Mouse (Mus musculus): ENCODE measurements around the gene Creb3l2. TPM values are rescaled to one million over a fixed set of nuclear protein-coding genes. Genes with fewer than 3 reads are reported as not detected.

Creb3l2 gene
- total RNA-seq, 2 experiments from 2014 or later = 6.2 to 8.1 TPM

- Histone ChIP-seq H3K27ac (no peak overlapping the region), H3K4me3 (no peak overlapping the region)
- intact Hi-C loops (cut with DNase I) = no loop called here
- no peak for DNase-seq (ENCODE audit: extremely low spot score in 1 of 2, low spot score in 2 of 2)
- no peak for TF ChIP-seq CTCF (IDR thresholded peaks at IDR 0.05)
Measured at GRCm38 (mm10) chr6:37423386-37423785, 18.6 kb downstream of the Creb3l2 start.

- intact Hi-C loops (cut with DNase I) = no loop called here
- no peak for TF ChIP-seq CTCF (IDR thresholded peaks at IDR 0.05)
- Histone ChIP-seq H3K27ac (no peak overlapping the region), H3K4me3 (no peak overlapping the region)
- no peak for DNase-seq (ENCODE audit: extremely low spot score in 1 of 2, low spot score in 2 of 2)
Measured at GRCm38 (mm10) chr6:37421124-37421523, 20.8 kb downstream of the Creb3l2 start.

- peak overlapping the region; percentile 93 for H3K27ac ChIP-seq
- no peak for TF ChIP-seq CTCF (IDR thresholded peaks at IDR 0.05)
- DNase-seq (ENCODE audit: extremely low spot score in 1 of 2, low spot score in 2 of 2) = peak; percentile 85
- intact Hi-C loops (cut with DNase I) = loop anchor here (2.0 kb wide), 1 partner anchor 21 kb away; no protein-coding TSS in a partner anchor
- peak overlapping the region; percentile 29 for H3K4me3 ChIP-seq
Measured at GRCm38 (mm10) chr6:37419445-37419941, 22.5 kb downstream of the Creb3l2 start.

GRCm38 (mm10) chr6:37418931-37419330 lies 23.0 kb downstream of the Creb3l2 start:
- DNase-seq (ENCODE audit: extremely low spot score in 1 of 2, low spot score in 2 of 2) = peak in 1 of 2 experiments; percentile 24
- Histone ChIP-seq H3K4me3 (no peak overlapping the region), H3K27ac (peak overlapping the region; percentile 93)
- TF ChIP-seq CTCF (IDR thresholded peaks at IDR 0.05) = no peak
- intact Hi-C loops (cut with DNase I) = loop anchor here (2.0 kb wide), 1 partner anchor 22 kb away; no protein-coding TSS in a partner anchor

- no peak for TF ChIP-seq CTCF (IDR thresholded peaks at IDR 0.05)
- no peak for DNase-seq (ENCODE audit: extremely low spot score in 1 of 2, low spot score in 2 of 2)
- no peak overlapping the region for H3K27ac ChIP-seq
- intact Hi-C loops (cut with DNase I) = no loop called here
- no peak overlapping the region for H3K4me3 ChIP-seq
Measured at GRCm38 (mm10) chr6:37416743-37417142, 25.2 kb downstream of the Creb3l2 start.

GRCm38 (mm10) chr6:37415505-37415904 lies 26.4 kb downstream of the Creb3l2 start:
- H3K4me3 ChIP-seq = no peak overlapping the region
- no peak overlapping the region for H3K27ac ChIP-seq
- DNase-seq (ENCODE audit: extremely low spot score in 1 of 2, low spot score in 2 of 2) = no peak
- TF ChIP-seq CTCF (IDR thresholded peaks at IDR 0.05) = no peak
- intact Hi-C loops (cut with DNase I) = no loop called here

GRCm38 (mm10) chr6:37415034-37415433 lies 26.9 kb downstream of the Creb3l2 start:
- Histone ChIP-seq H3K27ac (no peak overlapping the region), H3K4me3 (no peak overlapping the region)
- intact Hi-C loops (cut with DNase I) = no loop called here
- TF ChIP-seq CTCF (IDR thresholded peaks at IDR 0.05) = no peak
- DNase-seq (ENCODE audit: extremely low spot score in 1 of 2, low spot score in 2 of 2) = no peak

- no peak overlapping the region for H3K4me3 ChIP-seq
- TF ChIP-seq CTCF (IDR thresholded peaks at IDR 0.05) = no peak
- no peak for DNase-seq (ENCODE audit: extremely low spot score in 1 of 2, low spot score in 2 of 2)
- intact Hi-C loops (cut with DNase I) = no loop called here
- no peak overlapping the region for H3K27ac ChIP-seq
Measured at GRCm38 (mm10) chr6:37414576-37414975, 27.4 kb downstream of the Creb3l2 start.

GRCm38 (mm10) chr6:37411696-37412095 lies 30.2 kb downstream of the Creb3l2 start:
- H3K4me3 ChIP-seq = no peak overlapping the region
- no peak for DNase-seq (ENCODE audit: extremely low spot score in 1 of 2, low spot score in 2 of 2)
- no peak for TF ChIP-seq CTCF (IDR thresholded peaks at IDR 0.05)
- intact Hi-C loops (cut with DNase I) = no loop called here
- no peak overlapping the region for H3K27ac ChIP-seq

- intact Hi-C loops (cut with DNase I) = no loop called here
- Histone ChIP-seq H3K4me3 (no peak overlapping the region), H3K27ac (no peak overlapping the region)
- no peak for TF ChIP-seq CTCF (IDR thresholded peaks at IDR 0.05)
- no peak for DNase-seq (ENCODE audit: extremely low spot score in 1 of 2, low spot score in 2 of 2)
Measured at GRCm38 (mm10) chr6:37409829-37410228, 32.1 kb downstream of the Creb3l2 start.

GRCm38 (mm10) chr6:37407876-37408275 lies 34.1 kb downstream of the Creb3l2 start:
- no peak for TF ChIP-seq CTCF (IDR thresholded peaks at IDR 0.05)
- no peak overlapping the region for H3K27ac ChIP-seq
- no peak for DNase-seq (ENCODE audit: extremely low spot score in 1 of 2, low spot score in 2 of 2)
- intact Hi-C loops (cut with DNase I) = no loop called here
- H3K4me3 ChIP-seq = no peak overlapping the region

- intact Hi-C loops (cut with DNase I) = no loop called here
Measured at GRCm38 (mm10) chr6:37406903-37407302, 35.0 kb downstream of the Creb3l2 start.

GRCm38 (mm10) chr6:37406018-37406417 lies 35.9 kb downstream of the Creb3l2 start:
- no peak for DNase-seq (ENCODE audit: extremely low spot score in 1 of 2, low spot score in 2 of 2)
- Histone ChIP-seq H3K27ac (no peak overlapping the region), H3K4me3 (no peak overlapping the region)
- intact Hi-C loops (cut with DNase I) = no loop called here
- no peak for TF ChIP-seq CTCF (IDR thresholded peaks at IDR 0.05)

More at GRCm38 (mm10) chr6:37406903-37407302, 35.0 kb downstream of the Creb3l2 start:
- no peak for DNase-seq (ENCODE audit: extremely low spot score in 1 of 2, low spot score in 2 of 2)
- no peak for TF ChIP-seq CTCF (IDR thresholded peaks at IDR 0.05)
- no peak overlapping the region for H3K4me3 ChIP-seq
- H3K27ac ChIP-seq = no peak overlapping the region
